Mouse (Mus musculus) cerebellum, postnatal 4 days (tissue): Measurements from ENCODE around the gene Zkscan5.
A peak's percentile ranks its signal among the peaks of the same experiment; 100 is the strongest.
"Not testable (repeated sequence)": the region's sequence is repeated elsewhere in the genome, so short reads cannot be mapped to it uniquely, and the experiment has no call there.

ENCODE experiments used
- DNase-seq, 2 experiments: peaks; one replicate each; pipeline ENCODE4 v3.0.0; 2022; ENCODE audit warnings: low spot score in 2 of 2, mixed read lengths in 1 of 2

Zkscan5 gene

DNA sequence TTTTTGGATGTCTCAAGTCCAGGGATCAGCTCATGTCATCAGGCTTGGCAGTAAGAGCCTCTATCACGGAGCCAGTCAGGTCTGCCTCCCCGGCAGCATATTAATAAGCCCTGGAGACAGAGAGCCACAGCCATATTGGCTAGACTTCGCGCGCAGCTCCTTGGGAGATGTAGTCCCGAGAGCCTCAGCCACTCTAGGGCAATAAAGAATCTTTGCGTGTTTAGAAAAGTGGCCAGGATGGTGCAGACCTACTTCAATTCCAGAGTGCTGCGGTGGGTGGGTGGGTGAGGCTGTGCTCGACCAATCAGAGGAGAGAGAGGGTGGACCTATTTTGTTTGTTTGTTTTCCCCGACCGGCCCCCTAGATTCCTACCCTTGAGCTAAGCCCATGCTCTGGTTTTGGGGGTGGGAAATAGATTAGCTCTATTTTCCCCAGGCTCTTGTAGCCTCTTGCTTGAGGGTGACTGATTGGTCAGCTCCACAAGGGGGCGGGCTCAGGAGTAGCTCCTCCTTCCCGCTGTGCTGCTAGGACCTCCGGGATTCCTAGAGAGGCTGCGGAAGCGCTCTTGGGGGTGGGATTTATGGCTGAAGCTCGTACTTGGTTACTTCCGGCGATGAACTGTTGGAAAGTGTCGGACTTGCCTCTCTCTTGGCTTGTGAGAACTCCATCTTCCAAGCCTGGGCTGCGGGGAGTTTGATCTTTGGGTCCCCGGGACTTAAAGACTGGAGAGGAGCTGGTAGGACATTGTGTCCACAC is at the start of gene Zkscan5:
Gene Zkscan5, plus strand, starts transcription at position 627 of the 756 bp plus-strand sequence.
- peak; percentile 91 to 96 for DNase-seq

DNA sequence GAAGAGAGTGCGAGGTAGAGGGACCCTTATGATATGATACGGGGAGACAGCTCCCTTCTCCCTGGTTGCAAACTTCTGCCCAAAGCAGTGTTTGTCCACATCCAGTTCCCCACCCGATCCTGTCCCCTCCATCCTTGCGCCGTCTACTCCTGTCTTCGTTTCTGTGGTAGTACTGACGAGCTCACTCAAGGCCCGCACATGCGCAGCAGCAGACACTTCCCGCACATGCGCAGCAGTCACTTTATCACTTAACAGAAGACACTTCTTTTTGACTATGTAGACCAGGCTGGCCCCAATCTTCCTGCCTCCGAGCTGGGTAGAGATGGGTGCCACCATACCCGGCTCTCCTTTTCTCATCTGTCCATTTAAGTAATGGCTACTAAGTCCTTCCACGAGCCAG is 43.0 kb upstream of the Zkscan5 start:
- no peak for DNase-seq

DNA sequence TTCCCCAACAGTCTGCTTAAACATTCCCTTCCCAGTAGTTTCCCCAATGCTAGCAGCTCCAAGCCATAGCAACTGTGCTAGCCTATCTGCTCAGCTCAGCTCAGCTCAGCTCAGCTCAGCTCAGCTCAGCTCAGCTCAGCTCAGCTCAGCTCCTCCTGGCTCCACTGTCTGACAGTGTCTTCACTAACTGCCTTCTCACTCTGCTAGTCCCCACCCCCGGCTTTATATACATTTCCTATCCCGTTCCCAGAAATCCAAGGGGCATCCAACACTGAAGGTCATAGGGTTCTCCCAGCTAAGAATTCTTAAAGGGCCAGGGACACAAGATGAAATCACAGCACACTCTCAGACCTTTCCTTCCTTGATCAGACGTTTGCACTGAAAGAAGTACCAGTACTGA is 39.7 kb upstream of the Zkscan5 start:
- DNase-seq: no peak

DNA sequence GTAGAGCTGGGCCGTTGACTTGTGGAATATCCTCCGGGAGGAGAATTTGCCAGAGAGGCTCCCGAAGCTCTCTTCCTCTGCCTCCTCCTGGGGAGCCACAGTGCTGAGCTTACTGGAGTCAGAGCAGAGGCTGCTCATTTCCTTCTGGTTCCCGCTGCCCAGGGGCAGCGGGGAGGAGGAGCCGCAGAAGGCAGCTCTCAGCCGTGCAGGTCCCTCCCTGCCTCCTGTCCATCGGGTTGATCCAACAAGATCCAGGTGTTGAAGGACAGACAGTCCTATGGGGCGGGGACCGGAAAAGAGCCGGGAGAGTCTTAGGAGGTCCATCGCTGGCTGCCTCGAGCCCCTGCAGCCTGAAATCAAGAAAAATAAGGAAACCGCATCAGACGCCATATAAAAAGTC is 39.2 kb upstream of the Zkscan5 start:
- DNase-seq: no peak

DNA sequence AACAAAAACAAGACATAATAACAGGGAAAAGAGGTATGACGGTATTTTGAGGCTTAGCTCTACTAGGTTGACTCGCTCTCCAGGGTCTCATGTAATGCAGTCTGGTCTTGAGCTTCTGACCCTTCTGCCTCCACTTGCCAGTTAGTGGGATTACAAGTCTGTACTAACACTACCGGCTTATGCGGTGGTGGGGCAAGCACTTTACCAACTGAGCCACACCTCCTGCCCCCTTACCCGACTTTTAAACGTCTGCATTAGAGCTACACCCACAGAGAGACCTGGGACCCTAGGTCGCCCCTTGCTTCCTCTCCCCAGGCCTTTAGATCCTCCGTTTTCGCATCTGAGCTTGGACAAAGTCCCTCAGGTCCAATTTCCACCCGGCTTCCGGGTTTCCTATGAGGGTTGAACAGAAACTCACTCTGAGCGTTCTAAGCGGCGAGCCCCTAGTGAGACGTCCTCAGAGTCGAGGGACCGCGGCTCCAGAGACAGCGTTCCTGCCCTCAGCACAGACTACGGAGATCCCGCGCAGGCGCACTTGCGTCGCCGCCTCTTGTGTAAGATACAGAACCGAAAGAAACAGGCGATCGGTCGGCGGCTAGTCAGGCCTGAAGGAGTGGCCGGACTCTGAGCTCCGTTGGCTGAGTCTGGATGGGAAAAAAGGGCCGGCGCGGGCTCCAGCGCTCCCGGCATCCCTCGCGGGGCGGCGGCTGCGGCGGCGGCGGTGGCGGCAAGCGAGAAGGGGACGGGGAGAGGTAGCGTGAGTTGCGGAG is 37.6 kb upstream of the Zkscan5 start, which contains the start of the genes Ptcd1 and Cpsf4:
Gene Ptcd1, minus strand, starts transcription at position 573 of the 770 bp plus-strand sequence.
Gene Cpsf4, plus strand, starts transcription at position 678 of the 770 bp plus-strand sequence.
- peak; percentile 92 to 96 for DNase-seq

DNA sequence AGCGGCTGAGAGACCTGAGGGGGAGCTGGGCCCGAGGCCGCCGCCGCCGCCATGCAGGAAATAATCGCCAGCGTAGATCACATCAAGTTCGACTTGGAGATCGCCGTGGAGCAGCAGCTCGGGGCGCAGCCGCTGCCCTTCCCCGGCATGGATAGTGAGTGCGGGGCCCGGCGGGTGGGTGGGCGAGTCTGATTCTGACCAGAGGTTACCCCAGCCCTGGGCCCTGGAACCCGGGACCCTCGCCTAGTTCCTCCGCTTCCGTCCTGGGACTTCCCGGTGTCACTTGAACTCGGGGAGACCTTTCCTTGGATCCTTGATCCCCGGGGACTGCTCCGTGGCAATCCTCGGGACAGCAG is 37.1 kb upstream of the Zkscan5 start:
- no peak for DNase-seq

DNA sequence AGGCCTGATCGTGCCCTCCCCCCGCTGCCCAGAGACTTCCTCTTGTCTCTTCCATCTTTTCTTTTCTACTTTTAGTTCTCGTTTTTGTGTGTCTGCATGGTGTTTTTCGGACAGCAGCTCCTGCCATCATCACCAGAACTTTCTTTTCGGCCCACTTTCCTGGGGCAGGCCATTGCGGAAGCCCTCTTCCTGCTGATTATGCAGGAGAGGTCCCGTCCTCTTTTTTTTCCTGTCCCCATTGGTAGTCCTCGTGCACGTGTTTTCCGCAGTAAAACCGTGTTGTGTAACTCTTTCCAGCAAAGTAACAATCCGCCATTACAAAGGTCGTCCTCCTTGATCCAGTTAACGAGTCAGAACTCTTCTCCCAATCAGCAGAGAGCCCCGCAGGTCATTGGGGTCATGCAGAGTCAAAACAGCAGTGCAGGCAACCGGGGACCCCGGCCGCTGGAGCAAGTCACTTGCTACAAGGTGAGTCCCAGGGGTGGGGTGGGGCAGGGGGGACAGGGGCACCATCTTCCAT is 25.8 kb upstream of the Zkscan5 start:
- no peak for DNase-seq

DNA sequence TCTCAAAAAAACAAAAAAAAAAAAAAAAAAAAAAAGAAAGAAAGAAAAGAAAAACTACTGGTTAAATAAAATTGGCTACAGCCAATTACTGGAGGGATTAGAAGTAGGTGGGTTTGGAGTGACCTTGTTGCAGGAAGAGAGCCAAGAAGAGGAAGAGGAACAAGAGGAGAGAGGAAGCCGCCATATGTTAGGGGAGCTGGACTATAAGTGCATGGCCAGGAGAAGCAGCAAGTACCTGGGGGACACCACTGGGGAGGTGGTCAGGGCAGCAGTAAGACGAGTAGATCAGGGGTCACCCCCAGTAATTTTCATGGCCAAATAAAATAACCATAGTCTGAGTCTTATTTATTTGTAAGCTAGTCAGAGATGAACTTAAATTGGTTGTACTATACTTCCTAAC is 19.1 kb upstream of the Zkscan5 start:
- no peak for DNase-seq

DNA sequence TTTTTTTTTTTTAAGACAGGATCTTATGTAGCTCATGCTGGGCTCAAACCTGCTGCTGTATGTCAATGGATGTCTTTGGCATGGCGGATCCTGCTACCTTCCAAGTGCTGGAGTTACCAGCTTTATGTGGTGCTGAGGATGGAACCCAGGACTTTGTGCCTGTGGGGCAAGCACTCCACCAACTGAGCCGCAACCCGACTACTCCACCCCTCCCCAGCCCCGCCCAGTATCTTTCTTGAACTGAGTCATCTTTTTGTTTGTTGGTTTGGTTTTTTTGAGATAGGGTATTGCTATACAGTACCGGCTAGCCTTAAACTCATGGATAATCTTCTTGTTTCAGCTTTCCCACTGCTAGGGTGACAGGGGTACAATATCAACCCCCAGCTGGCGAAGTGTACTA is 14.9 kb upstream of the Zkscan5 start:
- DNase-seq: no peak

DNA sequence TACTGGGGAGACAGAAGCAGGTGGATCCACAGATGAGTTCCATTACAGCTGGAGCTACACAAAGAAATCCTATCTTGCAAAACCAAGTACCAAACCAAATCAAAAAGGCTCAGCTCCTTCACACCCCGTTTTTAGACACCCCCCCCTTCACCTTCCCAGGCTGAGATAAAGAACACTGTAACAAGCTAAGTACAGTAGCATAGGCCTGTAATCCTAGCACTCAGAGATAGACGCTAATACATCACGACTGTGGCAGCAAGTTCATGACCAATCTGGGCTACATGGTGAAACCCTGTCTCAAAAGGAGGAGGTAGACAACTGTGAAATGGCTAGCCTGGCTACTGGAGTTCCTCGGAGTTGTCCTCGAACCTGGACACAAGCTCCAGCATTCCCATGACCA is 14.0 kb upstream of the Zkscan5 start:
- no peak for DNase-seq

DNA sequence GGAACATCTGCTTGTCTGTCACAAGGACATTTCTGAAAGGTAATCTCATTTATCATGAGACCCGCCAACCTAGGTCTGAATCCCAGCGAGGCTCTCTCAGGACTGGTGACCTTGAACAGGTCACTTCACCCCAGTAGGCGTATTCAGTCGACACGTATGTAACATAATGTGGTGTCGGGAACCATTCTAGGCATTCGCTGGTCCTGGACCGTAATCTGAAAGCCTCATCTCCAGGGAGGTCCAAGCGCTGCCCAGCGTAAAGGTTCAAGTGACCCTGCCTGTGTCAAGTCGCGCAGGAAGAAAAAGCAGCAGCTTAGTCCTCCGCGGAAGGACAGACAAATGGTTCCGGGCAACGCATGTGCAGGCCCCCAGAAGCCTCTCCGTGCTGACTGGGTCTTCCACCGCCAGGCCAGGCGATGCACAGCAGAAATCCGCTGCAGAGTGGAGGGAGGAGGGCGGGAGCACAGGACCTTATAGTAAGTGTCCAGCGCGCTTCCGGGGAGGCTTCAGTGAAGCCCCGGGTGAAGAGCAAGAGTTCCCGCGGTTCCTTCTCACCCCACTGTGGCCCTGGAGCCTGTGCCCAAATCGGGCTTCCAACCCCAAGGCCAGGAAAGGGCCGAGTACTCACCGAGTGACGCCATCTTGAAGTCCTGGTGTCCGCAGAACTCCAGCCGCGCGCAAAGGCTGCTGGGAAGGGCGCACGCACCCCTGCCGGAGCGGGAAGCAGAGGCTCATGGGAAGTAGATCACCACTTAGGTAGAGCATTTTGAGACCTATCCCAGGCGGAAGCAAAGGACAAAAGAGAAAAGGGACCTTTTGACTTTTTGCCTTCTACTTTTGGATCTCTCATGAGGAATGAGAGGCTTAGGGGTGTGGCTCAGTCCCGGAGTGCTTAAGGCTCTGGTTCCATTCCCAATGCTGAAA is 13.2 kb upstream of the Zkscan5 start:
- DNase-seq: peak; percentile 65 to 87

DNA sequence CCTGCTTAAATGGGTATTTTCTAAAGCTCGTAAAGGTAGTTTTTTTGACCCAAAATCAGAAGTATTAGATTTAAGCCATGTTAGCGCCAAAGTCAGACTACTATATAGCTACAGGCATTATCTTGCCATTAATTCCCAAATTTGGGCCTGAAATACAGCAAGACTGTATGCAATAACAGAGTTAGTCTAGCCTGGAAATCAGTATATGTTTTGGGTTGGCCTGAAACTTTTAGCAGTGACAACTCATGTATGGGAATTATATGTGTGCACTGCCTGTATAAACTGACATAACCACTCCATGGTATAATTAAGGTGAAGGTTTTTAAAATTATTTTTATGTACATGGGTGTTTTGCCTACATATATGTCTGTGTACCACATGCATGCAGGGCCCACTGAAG is 12.4 kb upstream of the Zkscan5 start, which contains the start of gene Atp5j2:
Gene Atp5j2, minus strand, starts transcription at position 101 of the 400 bp plus-strand sequence.
- no peak for DNase-seq

DNA sequence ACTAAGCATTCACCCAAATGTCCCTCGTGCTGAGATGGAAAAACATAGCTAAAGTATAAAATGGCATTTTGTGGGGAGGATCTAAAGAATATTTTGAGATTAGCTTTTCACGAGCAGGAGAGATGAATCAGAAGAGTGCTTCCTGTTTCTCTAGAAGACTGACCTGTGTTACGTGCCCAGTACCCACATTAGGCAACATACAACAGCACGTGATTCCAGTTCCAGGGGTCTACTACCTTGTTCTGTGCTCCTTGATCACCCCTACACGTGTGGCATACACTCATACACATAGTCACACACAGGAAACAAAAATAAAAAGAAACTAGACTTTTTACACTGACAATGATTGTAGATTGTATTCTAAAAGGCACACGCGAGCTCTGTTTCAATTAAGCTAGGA is 4.0 kb upstream of the Zkscan5 start:
- no peak for DNase-seq

DNA sequence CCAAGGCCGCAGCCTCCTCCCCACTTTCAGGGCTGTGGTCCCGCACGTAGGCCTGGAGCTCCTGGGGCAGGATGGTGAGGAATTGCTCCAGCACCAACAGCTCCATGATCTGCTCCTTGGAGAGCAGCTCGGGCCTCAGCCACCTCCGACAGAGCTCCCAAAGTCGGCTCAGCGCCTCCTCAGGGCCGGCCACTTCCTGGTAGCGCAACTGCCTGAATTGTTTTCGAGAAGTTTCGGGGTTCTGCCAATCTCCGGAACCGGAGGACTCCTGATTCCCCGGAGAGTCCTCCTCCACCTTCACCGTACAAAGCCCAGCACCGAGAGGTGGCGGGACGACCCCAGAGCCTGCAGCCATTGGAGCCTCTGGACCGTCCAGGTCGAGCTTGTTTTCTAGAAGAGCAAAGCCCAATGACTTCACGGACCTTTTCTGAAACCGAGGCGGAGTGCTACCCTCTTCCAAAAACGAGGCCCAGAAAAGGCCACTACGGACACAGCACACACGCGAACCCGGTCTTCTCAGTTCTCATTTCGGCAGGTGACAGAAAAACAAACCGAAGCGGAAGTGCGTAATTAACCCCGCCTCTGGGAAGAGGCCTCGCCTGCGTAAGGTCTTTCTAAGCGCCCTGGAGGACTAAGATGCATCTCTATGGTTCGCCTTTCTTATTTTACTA is 2.9 kb upstream of the Zkscan5 start, which contains the start of gene Zkscan14:
Gene Zkscan14, minus strand, starts transcription at position 548 of the 671 bp plus-strand sequence.
- peak in 1 of 2 experiments; percentile 56 for DNase-seq

DNA sequence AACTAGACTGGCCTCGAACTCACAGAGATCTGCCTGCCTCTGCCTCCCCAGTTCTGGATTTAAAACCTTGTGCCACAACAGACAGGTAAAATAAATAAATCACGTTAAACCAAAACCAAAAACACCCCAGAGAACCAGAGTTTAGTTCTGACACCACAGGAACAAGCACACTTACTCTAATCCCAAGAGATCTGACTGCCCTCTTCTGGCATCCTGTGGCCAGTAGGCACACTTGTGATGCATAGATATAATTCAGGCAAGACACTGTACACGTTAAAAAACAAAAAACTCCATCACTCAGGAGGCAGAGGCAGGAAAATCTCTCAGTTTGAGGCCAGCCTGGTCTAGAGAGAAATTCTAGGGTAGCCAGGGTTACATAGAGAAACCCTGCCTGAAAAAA is 1.9 kb upstream of the Zkscan5 start:
- DNase-seq: no peak

DNA sequence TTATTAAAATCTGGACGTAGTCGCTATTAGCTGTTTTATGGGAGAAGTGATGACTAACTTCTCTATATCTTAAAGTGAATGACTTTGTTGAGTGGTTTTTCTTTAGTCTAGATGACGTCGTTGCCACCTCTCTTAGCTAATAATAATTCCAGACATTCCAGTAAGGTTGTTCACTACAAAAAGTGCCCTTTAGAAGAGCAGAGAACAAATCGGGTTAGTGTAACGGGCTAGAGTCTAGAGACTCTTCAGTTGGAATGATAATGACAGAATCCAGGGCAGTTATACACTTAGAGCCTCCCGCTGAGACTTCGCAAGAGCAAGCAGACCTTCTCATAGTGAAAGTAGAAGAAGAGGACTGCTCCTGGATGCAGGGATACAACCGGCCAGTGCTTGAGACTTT is 679 bp downstream of the Zkscan5 start:
- DNase-seq: no peak

DNA sequence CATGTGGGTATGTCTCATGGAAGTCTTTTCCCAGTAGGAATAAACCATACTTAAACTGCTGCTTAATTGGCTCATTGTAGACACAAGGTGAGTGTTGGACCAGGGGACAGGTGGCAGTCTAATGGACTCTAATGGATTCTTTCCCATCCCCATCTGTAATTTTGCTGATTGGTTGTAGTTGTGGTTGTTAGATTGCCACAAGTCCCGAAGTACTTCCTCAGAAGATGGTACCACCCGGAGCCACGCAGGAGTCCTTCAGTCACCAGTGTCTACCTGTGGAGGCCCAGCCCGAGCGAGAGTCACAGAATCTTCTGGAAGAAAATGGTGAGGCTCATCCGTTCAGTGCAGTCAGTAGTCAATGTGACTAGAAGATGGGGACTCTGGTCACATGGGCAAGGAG is 3.0 kb downstream of the Zkscan5 start:
- no peak for DNase-seq

DNA sequence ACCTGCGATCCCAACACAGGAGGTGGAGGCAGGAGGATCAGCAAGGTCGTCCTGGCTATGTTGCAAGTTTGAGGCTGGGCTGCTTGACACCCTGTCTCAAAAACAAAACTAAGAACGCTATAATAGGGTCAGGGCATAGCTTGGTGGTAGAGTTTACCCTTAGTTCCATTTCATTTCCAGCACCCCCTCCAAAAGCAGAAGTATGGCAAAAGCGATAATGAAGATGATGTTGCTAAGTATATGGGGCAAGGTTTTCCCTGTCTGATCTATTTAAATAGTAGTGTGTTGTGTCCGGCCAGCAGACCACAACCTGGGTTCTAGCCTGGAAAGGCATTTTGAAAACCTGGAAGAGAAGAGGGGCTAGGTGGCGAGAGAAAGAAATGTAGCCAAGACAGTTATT is 3.6 kb downstream of the Zkscan5 start:
- DNase-seq: no peak

DNA sequence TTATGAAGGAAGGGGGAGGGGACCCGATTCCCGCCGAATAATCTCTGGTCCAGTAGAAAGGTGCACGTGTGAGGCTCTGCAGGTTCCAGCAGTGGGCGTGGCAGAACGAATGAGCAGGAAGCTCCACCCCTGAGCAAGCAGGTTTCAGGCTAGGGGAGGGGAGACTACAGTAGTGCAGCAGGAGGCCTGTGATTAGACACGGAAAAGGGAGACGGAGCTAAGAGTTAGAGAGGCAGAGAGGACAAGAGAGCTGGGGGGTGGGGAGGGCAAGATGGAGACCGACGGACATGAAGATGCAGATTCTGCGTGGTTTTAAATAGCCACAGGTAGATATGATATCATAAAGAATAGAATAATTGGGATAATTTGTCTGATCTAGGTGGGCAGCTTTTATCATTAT is 4.0 kb downstream of the Zkscan5 start:
- DNase-seq: not testable (repeated sequence)

DNA sequence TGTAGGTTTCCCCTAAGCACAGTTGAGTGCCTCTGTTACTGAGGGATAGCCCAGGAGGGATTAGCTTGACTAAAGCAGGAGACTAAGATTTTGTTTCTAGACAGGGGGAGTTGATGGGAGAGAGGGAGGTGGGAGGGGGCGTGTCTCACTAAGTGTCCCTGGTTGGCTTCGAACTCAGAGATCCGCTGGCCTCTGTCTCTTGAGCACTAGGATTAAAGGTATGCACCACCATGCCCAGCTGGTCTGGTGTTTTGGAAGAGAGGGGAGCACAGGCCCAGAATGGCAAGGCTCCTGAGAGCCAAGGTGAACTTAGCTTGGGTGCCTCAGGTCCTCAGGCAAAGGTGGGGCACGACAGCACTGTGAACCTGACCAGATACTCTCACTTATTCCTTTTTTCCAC is 7.0 kb downstream of the Zkscan5 start:
- DNase-seq: no peak

DNA sequence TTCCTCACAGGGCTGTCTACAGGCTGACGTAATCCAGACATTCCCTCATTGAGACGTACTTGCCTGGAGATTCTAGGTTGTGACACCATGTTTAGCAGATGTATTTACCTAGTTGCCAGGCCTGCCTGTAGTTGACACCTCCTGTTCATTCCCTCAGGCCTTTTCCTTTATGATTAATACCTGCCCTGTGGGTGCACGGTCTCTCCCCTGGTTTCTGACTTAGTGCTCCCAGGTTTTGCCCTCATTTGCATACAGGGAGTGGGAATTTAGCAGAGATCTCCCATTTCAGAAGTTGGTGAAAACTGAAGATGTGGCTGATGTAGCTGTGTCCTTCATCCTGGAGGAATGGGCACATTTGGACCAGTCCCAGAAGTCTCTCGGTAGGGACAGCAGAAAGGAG is 7.9 kb downstream of the Zkscan5 start:
- DNase-seq: no peak
